Mouse (Mus musculus): ENCODE data around the gene Cfh. TPM values are rescaled to one million over a fixed set of nuclear protein-coding genes. Genes with fewer than 3 reads are reported as not detected.
"Not testable (repeated sequence)": the region's sequence is repeated elsewhere in the genome, so short reads cannot be mapped to it uniquely, and the experiment has no call there.

The Cfh gene
- 10 to 100 TPM; 33.8 to 34.6 TPM for total RNA-seq (2021)

DNA sequence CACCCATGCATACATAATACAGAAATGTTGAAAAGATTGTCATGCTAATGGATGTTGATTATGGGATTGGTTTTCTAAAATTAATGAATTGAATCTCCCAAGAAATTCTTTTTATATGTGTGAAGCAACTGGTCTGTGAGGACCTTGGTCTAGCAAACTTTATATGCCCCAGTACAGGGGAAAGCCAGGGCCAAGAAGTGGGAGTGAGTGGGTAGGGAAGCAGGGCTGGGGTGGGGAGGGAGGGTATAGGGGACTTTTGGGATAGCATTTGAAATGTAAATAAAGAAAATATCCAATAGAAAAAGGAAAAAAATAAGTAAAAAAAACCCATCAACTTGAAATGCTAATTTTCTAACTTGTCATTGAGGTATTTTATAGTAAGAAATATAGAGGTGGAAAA, at the start of gene Cfh:
TSS of gene Cfh (minus strand) at position 101 of the 400 bp plus-strand sequence.
- intact Hi-C loops (cut with DNase I); DNase-seq: not testable (repeated sequence)

- intact Hi-C loops (cut with DNase I) = no loop called here
Observed at GRCm38 (mm10) chr1:140226673-140227072, 43.1 kb upstream of the Cfh start.

GRCm38 (mm10) chr1:140225221-140225620, 41.7 kb upstream of the Cfh start:
- DNase-seq = no peak
- intact Hi-C loops (cut with DNase I) = no loop called here

More at GRCm38 (mm10) chr1:140226673-140227072, 43.1 kb upstream of the Cfh start:
- DNase-seq = no peak

- DNase-seq = no peak
- intact Hi-C loops (cut with DNase I) = no loop called here
Observed at GRCm38 (mm10) chr1:140205329-140205728, 21.8 kb upstream of the Cfh start.

- DNase-seq; intact Hi-C loops (cut with DNase I): not testable (repeated sequence)
Observed at GRCm38 (mm10) chr1:140188500-140188899, 4.9 kb upstream of the Cfh start.

- intact Hi-C loops (cut with DNase I) = no loop called here
- DNase-seq = peak; percentile 54 to 60
Observed at GRCm38 (mm10) chr1:140183208-140183607, 356 bp downstream of the Cfh start.

DNA sequence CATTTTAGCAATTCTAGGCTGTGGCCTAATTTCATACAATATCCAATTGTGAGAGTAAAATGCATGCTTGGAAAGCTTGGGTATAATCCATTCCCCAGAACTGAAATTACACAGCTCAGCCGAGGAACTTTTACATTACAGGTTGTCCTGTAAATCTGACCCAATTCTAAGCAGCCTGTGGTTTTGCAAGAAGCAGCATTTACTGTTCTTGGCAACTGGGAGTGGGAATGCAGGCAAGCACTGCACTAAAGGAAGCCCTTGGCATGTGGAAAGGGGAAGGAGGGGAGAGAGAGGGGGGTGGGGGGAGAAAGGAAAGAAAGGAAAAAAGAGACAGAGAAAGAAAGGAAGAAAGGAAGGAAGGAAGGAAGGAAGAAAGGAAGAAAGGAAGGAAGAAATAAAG, 3.4 kb downstream of the Cfh start:
- intact Hi-C loops (cut with DNase I) = no loop called here

DNA sequence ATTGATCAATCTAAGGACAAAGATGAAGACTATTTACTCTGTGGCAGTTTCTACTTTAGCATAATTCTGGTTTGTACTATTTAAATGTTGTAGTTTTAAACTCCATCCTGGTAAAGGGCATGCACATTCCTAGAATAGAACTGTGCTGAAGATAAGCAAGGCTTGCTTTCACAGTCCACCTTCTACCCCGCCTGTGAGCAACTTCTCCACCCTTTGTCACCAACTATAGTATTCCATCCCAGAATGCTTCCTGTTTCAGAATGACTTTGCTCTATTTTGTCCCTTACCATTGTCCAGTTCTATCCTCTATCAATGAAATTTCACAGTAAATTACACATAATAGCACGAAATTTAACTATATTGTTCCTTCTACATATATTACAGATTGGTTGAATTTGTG, 8.1 kb downstream of the Cfh start:
- intact Hi-C loops (cut with DNase I) = no loop called here

More for the DNA sequence above, 3.4 kb downstream of the Cfh start:
- no peak for DNase-seq

GRCm38 (mm10) chr1:140171581-140172154, 11.9 kb downstream of the Cfh start:
- peak; percentile 10 to 35 for DNase-seq

More for the DNA sequence above, 8.1 kb downstream of the Cfh start:
- no peak for DNase-seq

DNA sequence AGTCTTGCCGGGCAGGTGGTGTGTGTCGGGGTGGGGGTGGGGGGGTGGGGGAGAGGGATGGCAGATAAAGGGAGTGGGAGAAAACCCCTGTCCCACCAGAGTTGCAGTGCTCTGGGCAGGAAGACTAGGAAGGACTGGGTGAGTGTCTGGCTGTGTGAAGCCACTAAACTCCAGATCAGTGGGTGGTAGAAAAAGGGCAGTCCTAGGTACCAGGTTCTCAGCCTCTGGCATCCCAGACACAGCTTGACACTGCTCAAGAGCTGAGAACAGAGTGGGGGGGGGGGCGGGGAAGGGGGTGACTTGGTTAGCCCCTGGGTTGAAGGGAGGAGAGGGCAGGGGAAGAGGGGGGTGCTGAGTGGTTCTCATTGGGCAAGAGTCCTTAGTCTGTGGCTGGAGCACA, 24.6 kb downstream of the Cfh start:
- intact Hi-C loops (cut with DNase I) = no loop called here
- no peak for DNase-seq

More at GRCm38 (mm10) chr1:140171581-140172154, 11.9 kb downstream of the Cfh start:
- intact Hi-C loops (cut with DNase I) = loop anchor here (1.0 to 2.0 kb wide), 2 partner anchors 361 to 489 kb away; no protein-coding TSS in a partner anchor

DNA sequence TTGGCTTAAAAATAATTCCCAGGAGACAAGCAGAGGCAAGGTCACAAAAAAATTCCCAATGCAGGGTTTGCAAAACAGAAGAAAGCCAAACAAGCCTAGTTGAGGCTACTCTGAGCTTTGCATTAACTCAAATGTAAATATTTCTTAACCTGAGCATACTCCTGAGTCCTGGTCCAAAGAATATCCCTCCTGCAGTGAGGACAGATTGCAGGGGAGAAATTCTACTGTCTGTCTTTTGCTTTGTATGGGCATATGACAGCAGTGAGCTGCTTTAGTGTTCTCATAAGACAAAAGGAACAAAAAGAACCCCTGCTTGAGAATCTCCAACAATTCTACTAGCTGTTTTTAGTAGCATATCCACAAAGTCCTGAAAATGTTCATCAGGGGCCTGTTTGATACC, 114.1 kb downstream of the Cfh start:
- intact Hi-C loops (cut with DNase I) = loop anchor here (10.0 kb wide), 1 partner anchor 195 kb away; no protein-coding TSS in a partner anchor
- no peak for DNase-seq

Other genes with a start within 250 kb of the Cfh start
- 1 to 10 TPM; 2.9 TPM for gene Kcnt2, start 62.4 kb upstream of the Cfh start, total RNA-seq (2021)

All from heart, postnatal 10 days (tissue).